Mouse (Mus musculus) embryonic fibroblast, embryonic 13.5 days (primary cell): ENCODE data around the gene Tmem273.

Source experiments
- CTCF ChIP-seq: IDR thresholded peaks from 2 replicates; pipeline ENCODE4 v1.5.1; 2011; ENCODE audit warnings: mild to moderate bottlenecking, control low read depth, low read length, moderate library complexity, borderline replicate concordance; ENCODE audit not compliant: insufficient read depth
- POLR2A ChIP-seq: IDR thresholded peaks from 2 replicates; pipeline ENCODE4 v1.6.1; 2011; ENCODE audit warnings: low read depth, mild to moderate bottlenecking, control low read depth, low read length, moderate library complexity

DNA sequence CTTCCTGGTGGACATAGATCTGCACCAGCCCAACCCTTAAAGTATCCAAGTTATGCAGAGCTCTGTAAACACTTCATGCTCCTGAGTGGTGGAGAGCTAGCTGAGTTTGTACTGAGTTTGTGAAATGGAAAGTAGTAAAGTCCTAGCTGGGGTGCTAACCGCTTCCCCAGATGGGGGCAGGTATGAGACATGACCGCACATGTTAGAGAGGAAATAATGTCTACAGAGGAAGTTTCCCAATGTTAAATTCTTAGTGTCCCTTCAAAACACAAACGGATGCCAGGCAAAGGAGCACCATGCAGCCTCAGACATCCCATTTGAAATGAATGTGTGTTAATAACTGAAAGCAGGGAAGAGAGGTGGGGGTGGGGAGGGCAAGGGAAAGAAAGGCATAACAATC, 38.1 kb downstream of the Tmem273 start:
- TF ChIP-seq POLR2A (no peak), CTCF (no peak)
